Mouse (Mus musculus) heart, embryonic 13.5 days (tissue): ENCODE measurements around the gene Olfr115. TPM values are rescaled to one million over a fixed set of nuclear protein-coding genes. Genes with fewer than 3 reads are reported as not detected.

ENCODE experiments used
- ATAC-seq: fragments of 200-750 bp; cut with Nextera tagmentation; 2 replicates; pipeline ENCODE4 v1.8.0; 2017; ENCODE audit warnings: moderate TSS enrichment; ENCODE audit not compliant: insufficient number of reproducible peaks, low FRiP score, low TSS enrichment; ENCODE audit errors: extremely low read depth
- H3K27ac ChIP-seq: fragments of 300-500 bp; sonication (generic); replicated peaks from 2 replicates; pipeline ENCODE4 v1.5.1; 2015; ENCODE audit warnings: moderate library complexity, mild to moderate bottlenecking, inconsistent platforms
- H3K27me3 ChIP-seq: fragments of 300-500 bp; sonication (generic); replicated peaks from 2 replicates; pipeline ENCODE4 v1.6.1; 2015; ENCODE audit warnings: mild to moderate bottlenecking, inconsistent platforms
- H3K36me3 ChIP-seq: fragments of 300-500 bp; sonication (generic); 2 replicates; pipeline ENCODE4 v1.6.1; 2015; ENCODE audit warnings: mild to moderate bottlenecking, inconsistent platforms
- H3K4me1 ChIP-seq: fragments of 300-500 bp; sonication (generic); 2 replicates; pipeline ENCODE4 v1.6.1; 2015; ENCODE audit warnings: inconsistent platforms
- H3K4me2 ChIP-seq: fragments of 300-500 bp; sonication (generic); 2 replicates; pipeline ENCODE4 v1.6.1; 2015; ENCODE audit warnings: inconsistent platforms, mild to moderate bottlenecking, moderate library complexity
- H3K4me3 ChIP-seq: fragments of 300-500 bp; sonication (generic); 2 replicates; pipeline ENCODE4 v1.5.1; 2015; ENCODE audit warnings: moderate library complexity, mild to moderate bottlenecking, inconsistent platforms
- H3K9ac ChIP-seq: fragments of 300-500 bp; sonication (generic); 2 replicates; pipeline ENCODE4 v1.6.1; 2015; ENCODE audit warnings: inconsistent platforms, mild to moderate bottlenecking, moderate library complexity
- H3K9me3 ChIP-seq: fragments of 300-500 bp; sonication (generic); 2 replicates; pipeline ENCODE4 v1.6.1; 2016; ENCODE audit warnings: inconsistent platforms
- WGBS: fragments of 180-500 bp; shearing (Covaris S2); methylation state at CpG from one replicate; pipeline ENCODE4 v1.1.7; 2015; ENCODE audit warnings: mixed read lengths; 5-methylcytosine and 5-hydroxymethylcytosine counted together
- polyA plus RNA-seq: library from polyadenylated mRNA; unstranded; fragments of >200 nt; fragmentation: Nextera tagmentation; extraction: Ambion mirVana; gene quantifications from 2 replicates; pipeline ENCODE4 v1.2.1, GENCODE M21; 2015

Gene Olfr115
- not detected in 2 replicates for polyA plus RNA-seq

DNA sequence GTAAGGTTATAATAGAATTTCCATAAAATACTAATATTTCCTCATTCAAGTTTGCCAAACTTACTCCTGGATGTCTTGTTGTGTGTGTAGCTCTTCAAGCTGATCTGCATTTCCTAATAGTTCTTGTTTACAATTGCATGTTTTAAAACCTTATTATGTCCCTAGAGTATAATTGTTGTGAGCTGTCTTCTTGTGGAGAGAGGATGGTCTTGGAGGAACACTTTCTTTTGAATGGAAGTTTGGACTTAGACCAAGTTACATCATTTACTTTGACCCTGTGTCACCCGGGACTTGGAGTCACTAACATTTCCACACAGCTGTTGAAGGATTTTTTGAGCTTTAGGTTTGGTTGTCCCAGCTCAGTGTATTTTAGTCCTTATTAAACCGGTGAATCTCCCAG, at the start of gene Olfr115, which contains the start of gene Olfr116:
Olfr115 (minus strand) TSS at position 101 of the 400 bp plus-strand sequence.
Olfr116 (minus strand) TSS at position 191 of the 400 bp plus-strand sequence.
- ATAC-seq = no peak
- Histone ChIP-seq H3K27ac (no peak within 1 kb of the TSS), H3K9ac (no peak within 1 kb of the TSS), H3K4me1 (no peaks in the 10 kb centered on the region), H3K4me3 (no peak within 1 kb of the TSS), H3K4me2 (no peak within 1 kb of the TSS), H3K9me3 (peaks cover 11% of the 10 kb centered on the region), H3K27me3 (no peaks in the 10 kb centered on the region), H3K36me3 (no peaks in the 10 kb centered on the region)
- WGBS = 70% methylated on average over 2 of the region's 2 CpGs

DNA sequence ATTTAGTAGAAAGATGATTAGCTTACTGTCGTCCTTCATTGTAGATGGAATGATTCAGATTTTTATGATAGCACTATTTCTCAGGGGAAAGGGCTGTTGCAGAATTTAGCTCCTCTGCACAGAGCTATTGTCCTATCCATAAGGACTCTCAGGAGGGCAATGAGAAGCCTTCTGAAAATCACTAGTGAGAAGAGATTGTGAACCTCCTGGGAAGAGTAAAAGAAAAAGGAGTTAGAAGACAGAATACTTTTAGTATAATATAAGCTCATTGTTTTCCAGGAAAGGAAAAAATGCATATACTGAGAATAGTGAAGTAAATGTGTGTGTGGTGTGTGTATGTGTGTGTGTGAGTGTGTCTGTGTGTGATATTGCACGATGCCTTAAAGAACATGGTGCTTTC, 39.8 kb upstream of the Olfr115 start, which contains the start of gene Olfr118:
Olfr118 (plus strand) TSS at position 301 of the 400 bp plus-strand sequence.
- Histone ChIP-seq H3K27ac (no peak within 1 kb of the TSS), H3K4me2 (no peak within 1 kb of the TSS), H3K36me3 (no peaks in the 10 kb centered on the region), H3K9ac (no peak within 1 kb of the TSS), H3K9me3 (no peaks in the 10 kb centered on the region), H3K27me3 (no peaks in the 10 kb centered on the region), H3K4me3 (no peak within 1 kb of the TSS), H3K4me1 (no peaks in the 10 kb centered on the region)
- ATAC-seq = no peak
- WGBS = 45% methylated on average over 2 of the region's 2 CpGs

DNA sequence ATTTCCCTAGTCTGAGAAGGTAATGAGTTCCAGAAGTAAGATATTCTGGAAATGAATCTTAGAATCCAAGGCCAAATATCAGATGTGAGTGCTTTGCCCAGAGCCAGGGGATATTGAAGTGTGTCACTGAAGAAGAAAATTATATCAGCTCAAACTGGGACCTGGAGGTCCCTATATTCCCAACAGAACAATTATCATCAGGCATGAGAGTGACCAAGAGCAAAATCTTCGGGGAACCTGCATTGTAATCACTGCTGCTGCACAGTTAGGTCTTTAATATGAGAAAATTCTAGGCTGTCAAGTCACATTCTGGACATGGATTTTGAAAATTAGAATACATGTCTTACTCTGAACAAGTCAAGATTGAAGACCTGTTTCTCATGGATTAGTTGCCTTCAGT, 36.8 kb upstream of the Olfr115 start, which contains the start of gene Olfr117:
Olfr117 (minus strand) TSS at position 101 of the 400 bp plus-strand sequence.
- ATAC-seq = no peak
- Histone ChIP-seq H3K4me1 (no peaks in the 10 kb centered on the region), H3K36me3 (no peaks in the 10 kb centered on the region), H3K9me3 (no peaks in the 10 kb centered on the region), H3K4me2 (no peak within 1 kb of the TSS), H3K9ac (no peak within 1 kb of the TSS), H3K27ac (no peak within 1 kb of the TSS), H3K4me3 (no peak within 1 kb of the TSS), H3K27me3 (no peaks in the 10 kb centered on the region)
- 50% methylated on average over 1 of the region's 1 CpGs for WGBS

DNA sequence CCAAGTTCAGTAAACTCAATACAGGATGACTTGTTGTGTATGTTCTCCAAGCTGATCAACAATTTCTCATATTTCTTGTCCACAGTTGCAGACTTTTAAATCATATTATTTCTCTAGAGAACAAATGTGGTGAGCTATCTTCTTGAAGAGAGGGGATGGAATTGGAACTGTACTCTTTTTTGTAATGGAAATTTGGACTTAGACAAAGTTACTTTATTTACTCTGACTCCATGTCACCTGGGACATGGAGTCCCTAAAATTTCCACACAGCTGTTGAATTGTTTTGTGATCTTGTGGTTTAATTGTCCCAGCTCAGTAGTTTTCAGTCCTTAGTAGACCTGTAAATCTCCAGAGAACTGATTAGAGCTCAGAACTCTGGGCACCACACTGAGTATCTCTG, 34.3 kb downstream of the Olfr115 start, which contains the start of gene Olfr114:
Olfr114 (minus strand) TSS at position 101 of the 400 bp plus-strand sequence.
- no peaks in the 10 kb centered on the region for H3K36me3 ChIP-seq

DNA sequence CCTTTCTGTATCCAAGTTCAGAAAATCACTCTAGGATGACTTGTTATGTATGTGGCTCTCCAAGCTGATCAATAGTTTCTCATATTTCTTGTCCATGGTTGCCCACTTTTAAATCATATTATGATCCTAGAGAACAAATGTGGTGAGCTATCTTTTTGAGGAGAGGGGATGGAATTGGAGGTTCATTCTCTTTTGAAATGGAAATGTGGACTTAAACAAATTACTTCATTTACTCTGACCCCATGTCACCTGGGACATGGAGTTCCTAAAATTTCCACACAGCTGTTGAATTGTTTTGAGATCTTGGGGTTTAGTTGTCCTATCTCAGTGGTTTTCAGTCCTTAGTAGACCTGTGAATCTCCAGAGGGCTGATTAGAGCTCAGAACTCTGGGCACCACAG, 49.3 kb downstream of the Olfr115 start, which contains the start of gene Olfr113:
Olfr113 (minus strand) TSS at position 101 of the 400 bp plus-strand sequence.
- no peak within 1 kb of the TSS for H3K4me3 ChIP-seq
- H3K4me2 ChIP-seq = no peak within 1 kb of the TSS
- no peak for ATAC-seq
- H3K9me3 ChIP-seq = no peaks in the 10 kb centered on the region
- H3K27me3 ChIP-seq = no peaks in the 10 kb centered on the region
- H3K9ac ChIP-seq = no peak within 1 kb of the TSS
- no peaks in the 10 kb centered on the region for H3K36me3 ChIP-seq
- H3K4me1 ChIP-seq = no peaks in the 10 kb centered on the region
- H3K27ac ChIP-seq = no peak within 1 kb of the TSS

More for the DNA sequence above, 34.3 kb downstream of the Olfr115 start, which contains the start of gene Olfr114:
- Histone ChIP-seq H3K9me3 (0 out of 2 replicates have a peak, but pooled peaks cover 9% of the 10 kb centered on the region), H3K27me3 (no peaks in the 10 kb centered on the region), H3K4me3 (no peak within 1 kb of the TSS), H3K9ac (no peak within 1 kb of the TSS), H3K4me1 (no peaks in the 10 kb centered on the region), H3K27ac (no peak within 1 kb of the TSS), H3K4me2 (no peak within 1 kb of the TSS)
- no peak for ATAC-seq

DNA sequence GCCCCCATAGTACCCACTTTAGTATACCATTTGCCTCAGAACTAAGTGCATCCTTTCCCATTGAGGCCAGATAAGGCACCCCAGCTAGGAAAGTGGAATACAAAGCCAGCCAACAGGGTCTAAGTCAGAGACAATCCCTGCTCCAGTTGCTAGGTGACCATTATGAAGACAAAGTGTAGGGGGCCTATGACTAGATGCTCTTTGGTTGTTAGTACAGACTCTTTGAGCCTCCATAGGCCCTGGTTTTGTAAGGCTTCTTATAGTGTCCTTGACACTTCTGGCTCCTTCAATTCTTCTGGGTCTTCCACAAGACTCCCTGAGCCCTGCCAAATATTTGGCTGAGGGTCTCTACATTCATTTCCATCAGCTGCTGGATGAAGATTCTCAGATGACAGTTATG, 57.6 kb downstream of the Olfr115 start, which contains the start of gene Olfr112:
Olfr112 (minus strand) TSS at position 101 of the 400 bp plus-strand sequence.
- Histone ChIP-seq H3K4me2 (no peak within 1 kb of the TSS), H3K27me3 (no peaks in the 10 kb centered on the region), H3K27ac (no peak within 1 kb of the TSS), H3K9me3 (no peaks in the 10 kb centered on the region), H3K9ac (no peak within 1 kb of the TSS), H3K36me3 (no peaks in the 10 kb centered on the region), H3K4me1 (no peaks in the 10 kb centered on the region), H3K4me3 (no peak within 1 kb of the TSS)
- no peak for ATAC-seq

Other genes with a start within 250 kb of the Olfr115 start
- not detected in 2 replicates for gene Olfr105-ps, start 248.1 kb downstream of the Olfr115 start, polyA plus RNA-seq
- not detected in 2 replicates for gene Olfr106-ps, start 236.7 kb downstream of the Olfr115 start, polyA plus RNA-seq
- gene Olfr107, start 227.9 kb downstream of the Olfr115 start, polyA plus RNA-seq = not detected in 2 replicates
- not detected in 2 replicates for gene Olfr108, start 181.6 kb downstream of the Olfr115 start, polyA plus RNA-seq
- gene Olfr109, start 168.2 kb downstream of the Olfr115 start, polyA plus RNA-seq = not detected in 2 replicates
- not detected in 2 replicates for gene H2-M2, start 143.6 kb downstream of the Olfr115 start, polyA plus RNA-seq
- gene Olfr110, start 134.6 kb downstream of the Olfr115 start, polyA plus RNA-seq = not detected in 2 replicates
- gene Olfr111, start 119.1 kb downstream of the Olfr115 start, polyA plus RNA-seq = not detected in 2 replicates
- not detected in 2 replicates for gene Olfr112, start 57.7 kb downstream of the Olfr115 start, polyA plus RNA-seq
- gene Olfr113, start 49.4 kb downstream of the Olfr115 start, polyA plus RNA-seq = not detected in 2 replicates
- not detected in 2 replicates for gene Olfr114, start 34.4 kb downstream of the Olfr115 start, polyA plus RNA-seq
- gene Olfr116, start 90 bp upstream of the Olfr115 start, polyA plus RNA-seq = not detected in 2 replicates
- gene Olfr117, start 36.7 kb upstream of the Olfr115 start, polyA plus RNA-seq = not detected in 2 replicates
- not detected in 2 replicates for gene Olfr118, start 39.9 kb upstream of the Olfr115 start, polyA plus RNA-seq
- not detected in 2 replicates for gene Olfr119, start 69.5 kb upstream of the Olfr115 start, polyA plus RNA-seq
- not detected in 2 replicates for gene Olfr120, start 94.7 kb upstream of the Olfr115 start, polyA plus RNA-seq
- not detected in 2 replicates for gene Olfr121, start 121.7 kb upstream of the Olfr115 start, polyA plus RNA-seq
- gene Olfr122, start 141.5 kb upstream of the Olfr115 start, polyA plus RNA-seq = not detected in 2 replicates
- not detected in 2 replicates for gene Olfr123, start 166.4 kb upstream of the Olfr115 start, polyA plus RNA-seq
- gene Olfr124, start 172.8 kb upstream of the Olfr115 start, polyA plus RNA-seq = not detected in 2 replicates
- gene Olfr125, start 205.8 kb upstream of the Olfr115 start, polyA plus RNA-seq = not detected in 2 replicates
- not detected in 2 replicates for gene Olfr126, start 220.4 kb upstream of the Olfr115 start, polyA plus RNA-seq